Mouse (Mus musculus) gastrocnemius, postnatal 14 days (tissue): ENCODE measurements around the gene Ypel3. TPM values are rescaled to one million over a fixed set of nuclear protein-coding genes. Genes with fewer than 3 reads are reported as not detected.
"Not testable (repeated sequence)": the region's sequence is repeated elsewhere in the genome, so short reads cannot be mapped to it uniquely, and the experiment has no call there.

Experiments
- DNase-seq: peaks from one replicate; pipeline ENCODE4 v3.0.0; 2021; ENCODE audit warnings: mixed read lengths
- intact Hi-C: fragments of 180-260 bp; cut with DNase I; formaldehyde crosslinking; loops from one replicate; pipeline ENCODE4 v1.15.1; 2025; ENCODE audit warnings: low total_unique reads
- total RNA-seq, 2 experiments: library from RNA; stranded (reverse); gene quantifications; 2 replicates each; pipeline ENCODE4 v1.2.3; 2021

Ypel3 gene
- total RNA-seq, 2 experiments from 2014 or later, result 52.4 to 64.9 TPM

DNA sequence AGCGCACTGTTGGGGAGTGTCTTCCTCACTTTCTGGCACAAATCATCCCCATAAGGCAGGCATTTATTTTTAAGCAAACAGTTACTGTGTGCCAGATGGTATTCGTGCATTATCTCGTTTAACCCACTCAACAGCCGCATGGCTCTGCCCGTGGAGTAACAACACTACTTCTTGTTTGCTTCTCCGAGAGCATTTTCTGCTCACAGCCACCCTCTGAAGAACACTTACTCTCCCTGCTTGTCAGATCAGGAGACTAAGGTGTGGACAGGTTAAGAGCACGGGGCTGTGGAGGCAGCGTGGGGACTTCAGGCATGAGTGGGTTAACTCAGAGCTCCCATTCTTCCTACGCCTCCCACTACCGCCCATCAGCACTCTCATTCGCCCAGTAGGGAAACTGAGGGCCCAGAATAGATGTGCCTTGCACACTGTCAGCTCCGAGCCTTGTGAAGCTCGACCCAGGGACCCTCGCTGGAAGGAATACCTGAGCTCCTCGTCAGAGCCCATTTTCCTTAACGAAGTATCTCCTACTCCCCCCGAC lies 14.2 kb upstream of the Ypel3 start:
- intact Hi-C loops, result no loop called here
- DNase-seq, result no peak

DNA sequence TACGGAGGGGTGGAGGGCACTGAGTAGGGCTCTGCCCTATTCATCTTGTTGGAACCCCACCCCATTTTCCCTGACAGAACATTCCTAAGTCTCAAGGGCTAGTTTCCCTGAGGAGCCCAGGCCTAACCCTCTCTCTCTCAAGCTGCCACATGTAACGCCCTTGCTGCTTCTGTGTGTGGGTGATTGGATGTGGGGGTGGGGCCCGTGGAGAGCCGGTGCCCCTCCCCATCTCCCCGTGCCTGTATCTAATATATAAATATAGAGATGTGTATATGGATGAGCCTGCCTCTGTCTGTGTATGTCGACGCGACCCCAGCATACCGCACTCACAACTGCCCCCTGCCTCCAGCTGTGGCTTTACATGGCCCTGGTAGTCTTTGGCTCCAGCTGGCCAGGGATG lies 11.2 kb upstream of the Ypel3 start:
- DNase-seq, result no peak

DNA sequence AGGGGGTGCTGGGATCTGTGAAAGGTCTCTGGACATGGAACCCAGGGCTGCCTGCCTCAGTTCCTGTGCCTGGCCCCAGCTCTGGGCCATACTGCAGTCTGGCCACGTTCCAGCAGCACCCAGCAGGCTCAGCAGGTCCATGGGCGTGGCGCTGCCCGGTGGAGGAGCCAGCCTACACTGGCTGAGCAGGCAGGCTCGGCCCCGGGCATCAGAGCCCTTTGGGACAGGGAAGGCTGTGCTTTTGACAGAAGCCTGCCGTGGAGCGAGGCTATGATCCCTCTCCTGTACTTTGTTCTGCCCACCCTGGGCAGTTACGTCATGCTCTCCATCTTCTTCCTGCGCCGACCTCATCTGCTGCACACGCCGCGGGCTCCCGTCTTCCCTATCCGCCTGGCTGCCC lies 10.6 kb upstream of the Ypel3 start, which contains the start of gene Gdpd3:
Gene Gdpd3, plus strand, starts transcription at position 134 of the 400 bp plus-strand sequence.
- no peak for DNase-seq
- intact Hi-C loops, result no loop called here

More for the DNA sequence above, 11.2 kb upstream of the Ypel3 start:
- intact Hi-C loops, result no loop called here

GRCm38 (mm10) chr7:126767001-126767400 lies 9.8 kb upstream of the Ypel3 start:
- intact Hi-C loops, result no loop called here
- no peak for DNase-seq

- no peak for DNase-seq
- intact Hi-C loops, result no loop called here
Observed at GRCm38 (mm10) chr7:126770784-126771183, 6.0 kb upstream of the Ypel3 start.

DNA sequence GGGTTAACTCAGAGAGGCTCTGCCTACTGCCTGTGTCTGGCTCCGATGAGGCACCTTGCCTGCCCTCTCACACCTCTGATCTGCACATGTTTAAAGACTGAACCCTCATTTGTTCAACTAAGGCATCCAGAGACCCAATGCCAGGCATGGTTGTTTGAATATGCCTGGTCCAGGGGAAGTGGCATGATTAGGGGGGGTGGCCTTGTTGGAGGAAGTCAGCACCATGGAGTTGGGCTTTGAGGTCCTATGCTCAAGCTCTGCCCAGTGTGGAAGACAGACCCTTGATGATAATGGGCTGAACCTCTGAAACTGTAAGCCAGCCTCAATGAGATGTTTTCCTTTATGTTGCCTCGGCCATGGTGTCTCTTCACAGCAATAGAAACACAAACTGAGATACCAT lies 3.4 kb upstream of the Ypel3 start:
- DNase-seq, result no peak
- intact Hi-C loops, result no loop called here

- intact Hi-C loops, result no loop called here
Observed at GRCm38 (mm10) chr7:126774463-126774862, 2.3 kb upstream of the Ypel3 start.

GRCm38 (mm10) chr7:126775185-126775977 lies 1.4 kb upstream of the Ypel3 start:
- intact Hi-C loops, result no loop called here
- DNase-seq, result no peak

More at GRCm38 (mm10) chr7:126774463-126774862, 2.3 kb upstream of the Ypel3 start:
- DNase-seq, result no peak

DNA sequence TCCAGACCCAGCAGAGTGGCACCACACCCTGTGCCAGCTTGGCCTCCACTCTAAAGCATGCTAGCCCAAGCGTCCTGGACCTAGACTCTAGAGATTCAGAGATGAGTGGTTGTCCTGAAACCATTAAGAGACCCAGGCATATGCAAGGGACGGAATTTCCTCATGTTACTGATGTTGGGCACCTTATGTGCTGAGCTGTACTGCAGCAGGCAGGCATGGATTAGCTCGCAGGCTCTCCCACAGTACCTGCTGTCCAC lies 849 bp upstream of the Ypel3 start:
- intact Hi-C loops, result no loop called here
- no peak for DNase-seq

GRCm38 (mm10) chr7:126777476-126777875 lies 721 bp downstream of the Ypel3 start:
- DNase-seq, result no peak
- intact Hi-C loops, result no loop called here

DNA sequence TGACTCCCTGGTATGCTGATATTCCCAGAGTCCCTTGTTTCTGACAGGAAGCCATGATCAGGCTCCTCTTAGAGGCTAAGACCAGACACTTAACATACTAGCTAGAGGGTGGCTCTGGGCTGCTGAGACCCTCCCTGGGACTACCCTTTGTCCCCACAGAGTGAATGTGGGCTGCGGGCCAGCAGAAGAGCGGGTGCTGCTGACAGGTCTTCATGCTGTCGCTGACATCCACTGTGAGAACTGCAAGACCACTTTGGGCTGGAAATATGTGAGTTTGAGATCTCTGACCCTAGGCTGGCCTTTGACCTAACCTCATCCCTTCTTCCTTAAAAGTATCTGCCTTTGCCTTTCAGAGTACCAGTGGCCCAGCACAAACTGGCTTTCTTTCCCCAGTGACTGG lies 1.4 kb downstream of the Ypel3 start:
- DNase-seq, result no peak
- intact Hi-C loops, result no loop called here

DNA sequence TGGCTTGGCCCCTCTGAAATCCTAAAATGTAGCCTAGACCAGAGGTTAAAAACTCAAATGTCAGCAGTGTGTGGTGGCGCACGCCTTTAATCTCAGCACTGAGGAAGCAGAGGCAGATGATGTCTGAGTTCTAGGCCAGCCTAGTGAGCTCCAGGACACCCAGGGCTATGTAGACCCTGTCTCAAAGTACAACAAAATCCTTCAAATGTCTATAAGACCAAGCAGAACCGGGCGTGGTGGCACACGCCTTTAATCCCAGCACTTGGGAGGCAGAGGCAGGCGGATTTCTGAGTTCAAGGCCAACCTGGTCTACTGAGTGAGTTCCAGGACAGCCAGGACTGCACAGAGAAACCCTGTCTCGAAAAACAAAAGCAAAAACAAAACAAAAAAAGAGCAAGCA lies 2.3 kb downstream of the Ypel3 start:
- DNase-seq, intact Hi-C loops: not testable (repeated sequence)

DNA sequence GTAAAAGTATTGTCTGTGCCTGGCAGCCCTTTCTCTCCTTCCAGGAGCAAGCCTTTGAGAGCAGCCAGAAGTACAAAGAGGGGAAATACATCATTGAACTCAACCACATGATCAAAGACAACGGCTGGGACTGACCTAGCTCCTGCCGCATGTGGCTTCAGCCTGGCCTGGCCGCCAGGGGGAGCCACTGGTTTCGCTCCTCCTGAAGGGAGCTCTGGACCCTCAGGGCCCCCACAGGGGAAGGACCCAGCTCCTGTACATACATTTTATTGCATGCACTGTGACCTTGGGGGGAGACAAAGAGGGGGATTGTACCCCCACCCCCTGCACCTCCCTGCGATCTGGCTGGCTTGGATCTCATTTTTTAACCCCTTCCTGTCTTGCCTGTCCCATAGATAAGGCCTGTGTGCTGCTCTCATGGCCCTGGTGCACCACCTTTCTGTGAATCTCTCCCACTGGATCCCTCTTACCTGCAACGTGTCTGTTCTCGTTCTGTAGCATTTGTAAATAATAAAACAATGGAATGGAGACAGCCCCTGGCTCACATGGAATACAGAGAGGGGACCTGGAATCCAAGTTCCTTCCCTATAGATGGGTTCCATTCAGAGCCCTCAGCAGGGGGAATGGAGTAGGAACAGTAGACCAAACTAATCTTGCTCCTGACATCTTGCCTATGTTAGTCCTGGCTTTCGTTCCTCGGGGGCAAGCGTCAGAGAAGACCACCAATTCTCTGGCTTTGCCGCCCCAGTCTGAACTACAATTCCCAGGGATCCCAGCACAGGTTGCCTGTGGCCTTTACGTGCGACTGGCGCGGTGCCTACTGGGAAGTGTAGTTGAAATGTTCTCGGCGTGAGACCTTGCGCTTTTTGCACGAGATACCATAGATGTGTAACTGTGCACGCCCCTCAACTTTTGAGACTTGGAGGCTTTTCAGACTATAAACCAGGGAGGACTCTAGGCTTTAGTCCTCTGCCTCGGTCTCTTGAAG lies 3.5 kb downstream of the Ypel3 start:
- intact Hi-C loops, result no loop called here
- DNase-seq, result peak; percentile 88

GRCm38 (mm10) chr7:126780971-126781635 lies 4.3 kb downstream of the Ypel3 start, which contains the start of gene Tbx6:
TSS of gene Tbx6 (plus strand) at chr7:126781483.
- DNase-seq, result no peak
- intact Hi-C loops, result no loop called here

GRCm38 (mm10) chr7:126781661-126782370 lies 5.1 kb downstream of the Ypel3 start:
- intact Hi-C loops, result no loop called here
- DNase-seq, result no peak

GRCm38 (mm10) chr7:126782693-126783092 lies 5.9 kb downstream of the Ypel3 start:
- intact Hi-C loops, result no loop called here
- DNase-seq, result no peak

DNA sequence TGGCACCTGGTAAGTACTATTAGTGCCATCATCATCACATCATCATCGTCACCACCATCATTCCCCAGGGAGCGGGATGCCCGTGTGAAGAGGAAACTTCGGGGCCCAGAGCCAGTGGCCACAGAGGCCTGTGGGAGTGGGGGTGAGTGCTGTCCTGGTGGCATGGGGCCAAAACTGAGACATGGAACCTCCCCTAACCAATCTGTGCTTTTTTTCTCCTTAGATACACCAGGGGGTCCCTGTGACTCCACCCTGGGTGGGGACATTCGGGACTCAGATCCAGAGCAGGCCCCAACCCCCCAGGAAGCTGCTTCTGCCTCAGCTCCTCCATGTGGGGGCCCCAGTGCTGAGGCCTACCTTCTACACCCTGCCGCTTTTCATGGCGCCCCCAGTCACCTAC lies 7.7 kb downstream of the Ypel3 start:
- intact Hi-C loops, result no loop called here
- DNase-seq, result no peak

DNA sequence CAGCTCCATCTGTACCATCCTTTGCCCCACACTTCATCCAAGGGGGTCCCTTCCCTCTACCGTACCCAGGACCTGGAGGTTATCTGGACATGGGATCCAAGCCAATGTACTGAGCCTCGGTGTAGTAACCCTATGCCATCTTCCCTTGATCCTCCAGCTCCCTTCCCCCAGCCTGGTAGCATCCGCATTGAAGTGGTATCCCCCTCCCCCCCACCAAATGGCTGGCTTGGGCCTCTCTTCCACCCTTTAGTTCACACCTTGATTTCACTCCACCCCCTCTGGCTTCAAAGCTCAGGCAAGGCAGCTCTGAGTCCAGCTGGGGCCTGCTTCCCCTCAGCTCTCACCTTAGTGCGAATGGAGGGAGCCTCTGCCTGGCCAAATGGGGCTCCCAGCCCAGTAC lies 8.3 kb downstream of the Ypel3 start:
- intact Hi-C loops, result no loop called here
- no peak for DNase-seq

DNA sequence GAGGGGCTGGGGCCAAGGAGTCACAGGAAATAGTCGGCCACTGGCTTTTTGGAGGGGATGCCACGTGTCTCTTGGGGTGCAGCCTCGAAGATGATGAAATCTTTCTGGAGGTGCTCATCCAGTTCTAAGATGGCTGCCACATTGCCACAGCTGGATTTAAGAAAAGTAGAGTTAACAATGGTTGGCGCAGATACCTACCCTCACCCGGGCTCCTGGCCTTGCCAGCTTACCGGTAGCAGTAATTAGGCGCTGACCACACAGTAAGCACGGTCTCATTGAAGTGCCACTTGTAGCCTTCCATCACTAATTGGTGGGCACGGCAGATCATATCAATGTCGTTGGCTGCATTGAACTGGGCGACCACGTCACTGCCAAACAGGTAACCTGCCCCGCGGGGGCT lies 9.4 kb downstream of the Ypel3 start:
- DNase-seq, result no peak
- intact Hi-C loops, result no loop called here
